Mouse (Mus musculus) CD8-positive naive resting alpha-beta T cell, adult 2 months (primary cell): Measurements from ENCODE around the gene Enkd1.
A peak's percentile ranks its signal among the peaks of the same experiment; 100 is the strongest.

Source experiments
- DNase-seq, 2 experiments: peaks; one replicate each; pipeline ENCODE4 v3.0.0; 2022; ENCODE audit warnings: low read depth in 2 of 2, low spot score in 2 of 2

Gene Enkd1

GRCm38 (mm10) chr8:105707498-105708403, at the start of gene Enkd1, which contains the start of gene 4933405L10Rik:
Enkd1 (minus strand) TSS chr8:105708210.
4933405L10Rik (plus strand) TSS chr8:105707655.
- peak; percentile 61 to 84 for DNase-seq

- no peak for DNase-seq
These were observed 46.7 kb upstream of the Enkd1 start for GRCm38 (mm10) chr8:105754688-105755087.

GRCm38 (mm10) chr8:105753916-105754315, 45.9 kb upstream of the Enkd1 start:
- no peak for DNase-seq

GRCm38 (mm10) chr8:105750606-105751005, 42.6 kb upstream of the Enkd1 start:
- DNase-seq: no peak

- no peak for DNase-seq
These were observed 35.3 kb upstream of the Enkd1 start for GRCm38 (mm10) chr8:105743301-105743700.

- no peak for DNase-seq
These were observed 31.2 kb upstream of the Enkd1 start for GRCm38 (mm10) chr8:105739216-105739615.

- no peak for DNase-seq
These were observed 24.2 kb upstream of the Enkd1 start for GRCm38 (mm10) chr8:105732186-105732585.

GRCm38 (mm10) chr8:105727397-105728124, 19.6 kb upstream of the Enkd1 start:
- peak; percentile 39 to 42 for DNase-seq

GRCm38 (mm10) chr8:105725726-105726125, 17.7 kb upstream of the Enkd1 start:
- DNase-seq: no peak

- no peak for DNase-seq
These were observed 14.9 kb upstream of the Enkd1 start for GRCm38 (mm10) chr8:105722861-105723260.

- no peak for DNase-seq
These were observed 11.6 kb upstream of the Enkd1 start for GRCm38 (mm10) chr8:105719637-105720036.

- DNase-seq: no peak
These were observed 8.4 kb upstream of the Enkd1 start for GRCm38 (mm10) chr8:105716302-105716945.

GRCm38 (mm10) chr8:105715042-105715441, 7.0 kb upstream of the Enkd1 start:
- no peak for DNase-seq

GRCm38 (mm10) chr8:105714139-105714538, 6.1 kb upstream of the Enkd1 start:
- peak; percentile 91 to 92 for DNase-seq

GRCm38 (mm10) chr8:105712286-105712685, 4.3 kb upstream of the Enkd1 start:
- DNase-seq: no peak

- no peak for DNase-seq
These were observed 1.3 kb upstream of the Enkd1 start for GRCm38 (mm10) chr8:105709317-105709716.

- DNase-seq: no peak
These were observed 665 bp upstream of the Enkd1 start for GRCm38 (mm10) chr8:105708675-105709074.

GRCm38 (mm10) chr8:105706426-105706825, 1.6 kb downstream of the Enkd1 start:
- no peak for DNase-seq

GRCm38 (mm10) chr8:105704955-105705354, 3.1 kb downstream of the Enkd1 start:
- no peak for DNase-seq

- no peak for DNase-seq
These were observed 3.7 kb downstream of the Enkd1 start for GRCm38 (mm10) chr8:105704146-105704812.
